Mouse (Mus musculus) liver, adult 2 months (tissue): ENCODE measurements at regions not wholly inside any gene's neighbourhood (a gene's known extent, or its start where the extent isn't known, plus 50 kb on each side); places are given as distances from the start of the nearest gene placed in this dataset.
"Not testable (repeated sequence)": the region's sequence is repeated elsewhere in the genome, so short reads cannot be mapped to it uniquely, and the experiment has no call there.

Experiments used
- DNase-seq: peaks from one replicate; pipeline ENCODE4 v3.0.0-alpha.2; 2011; ENCODE audit warnings: low read depth, low spot score; ENCODE audit errors: extremely low read depth
- H3K27ac ChIP-seq: fragments of 200-500 bp; replicated peaks from 2 replicates; pipeline ENCODE4 v1.5.1; 2012; ENCODE audit warnings: low read depth, mild to moderate bottlenecking, control low read depth, inconsistent platforms, low read length; ENCODE audit not compliant: insufficient read depth
- H3K27me3 ChIP-seq: fragments of 200-500 bp; 2 replicates; pipeline ENCODE4 v1.6.1; 2012; ENCODE audit warnings: mild to moderate bottlenecking, moderate library complexity, low read length, inconsistent platforms; ENCODE audit not compliant: control insufficient read depth, insufficient read depth
- H3K36me3 ChIP-seq: fragments of 200-500 bp; 2 replicates; pipeline ENCODE4 v1.6.1; 2012; ENCODE audit warnings: low read length, inconsistent platforms; ENCODE audit not compliant: control insufficient read depth, insufficient read depth
- H3K4me1 ChIP-seq: fragments of 200-500 bp; 2 replicates; pipeline ENCODE4 v1.6.1; 2011; ENCODE audit warnings: low read length; ENCODE audit not compliant: control insufficient read depth, insufficient read depth
- H3K4me3 ChIP-seq: fragments of 200-500 bp; 2 replicates; pipeline ENCODE4 v1.5.1; 2011; ENCODE audit warnings: low read depth, mild to moderate bottlenecking, control low read depth, low read length, moderate library complexity; ENCODE audit not compliant: insufficient read depth
- H3K79me2 ChIP-seq: fragments of 200-500 bp; 2 replicates; pipeline ENCODE4 v1.6.1; 2012; ENCODE audit warnings: inconsistent platforms, mild to moderate bottlenecking, low read length, moderate library complexity; ENCODE audit not compliant: control insufficient read depth, insufficient read depth
- H3K9ac ChIP-seq: fragments of 200-500 bp; 2 replicates; pipeline ENCODE4 v1.6.1; 2012; ENCODE audit warnings: low read depth, mild to moderate bottlenecking, control low read depth, inconsistent platforms, low read length
- CTCF ChIP-seq: fragments of 200-500 bp; IDR thresholded peaks from 2 replicates; pipeline ENCODE4 v1.5.1; 2011; ENCODE audit warnings: low read depth, low read length, control low read depth
- POLR2A ChIP-seq: fragments of 200-500 bp; IDR thresholded peaks from 2 replicates; pipeline ENCODE4 v1.6.1; 2011; ENCODE audit warnings: low read length, control low read depth; ENCODE audit not compliant: insufficient read depth; ENCODE audit errors: extremely low read depth
- WGBS: fragments of 180-500 bp; shearing (Covaris S2); methylation state at CpG from one replicate; pipeline ENCODE4 v1.1.7; 2018; 5-methylcytosine and 5-hydroxymethylcytosine counted together

- Histone ChIP-seq H3K27ac (no peak overlapping the region), H3K9ac (no peak overlapping the region), H3K4me1 (no peaks in the 10 kb centered on the region), H3K36me3 (no peaks in the 10 kb centered on the region), H3K27me3 (no peaks in the 10 kb centered on the region), H3K4me3 (no peak overlapping the region), H3K79me2 (no peaks in the 10 kb centered on the region)
- no peak for DNase-seq
- WGBS: 87% methylated on average over 8 of the region's 8 CpGs
- TF ChIP-seq CTCF: no peak
- TF ChIP-seq POLR2A: no peak
These were observed 107.0 kb upstream of the Slc1a3 start for GRCm38 (mm10) chr15:8817542-8817941.

DNA sequence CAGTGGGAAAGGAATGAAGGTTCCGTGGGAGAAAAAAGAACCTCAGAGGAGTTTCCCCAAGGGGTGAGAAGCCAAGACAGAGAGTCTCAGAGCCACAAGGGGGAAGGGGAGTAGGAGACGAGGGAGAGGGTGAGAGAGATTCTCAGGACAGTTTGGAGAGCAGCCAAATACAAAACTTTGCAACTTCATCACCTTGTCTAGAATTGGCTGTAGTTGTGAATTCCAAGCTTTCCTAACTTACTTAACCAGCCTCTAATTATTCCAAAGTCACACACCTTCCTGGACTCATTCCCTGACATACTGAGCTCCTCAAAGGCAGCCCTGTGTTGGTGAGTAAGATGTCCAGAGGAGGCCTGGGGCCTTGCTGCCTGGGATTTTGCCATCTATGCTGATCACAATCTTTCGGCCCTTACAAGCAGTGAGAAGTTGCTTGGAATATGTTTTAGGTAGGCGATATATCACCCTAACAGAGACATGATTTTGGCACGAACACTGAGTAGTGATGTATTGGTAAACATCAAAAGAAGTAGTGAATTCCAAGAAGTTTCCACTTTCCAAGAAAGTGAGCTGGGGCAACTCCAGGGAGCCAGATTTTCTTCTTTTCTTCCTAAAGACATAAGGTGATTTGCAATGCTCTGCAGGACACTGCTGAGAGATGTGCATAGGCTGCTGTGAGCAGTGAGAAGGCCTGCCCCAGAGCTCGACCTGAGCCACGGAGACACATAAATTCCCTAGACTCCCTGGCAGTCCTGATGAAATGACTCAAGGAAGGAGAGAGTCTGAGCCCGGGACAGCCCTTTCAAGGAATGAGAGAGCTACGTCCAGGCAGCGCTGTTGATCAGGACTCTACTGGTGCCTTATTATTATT lies 106.2 kb upstream of the Slc1a3 start:
- H3K9ac ChIP-seq: no peak overlapping the region
- TF ChIP-seq POLR2A: no peak
- TF ChIP-seq CTCF: no peak

DNA sequence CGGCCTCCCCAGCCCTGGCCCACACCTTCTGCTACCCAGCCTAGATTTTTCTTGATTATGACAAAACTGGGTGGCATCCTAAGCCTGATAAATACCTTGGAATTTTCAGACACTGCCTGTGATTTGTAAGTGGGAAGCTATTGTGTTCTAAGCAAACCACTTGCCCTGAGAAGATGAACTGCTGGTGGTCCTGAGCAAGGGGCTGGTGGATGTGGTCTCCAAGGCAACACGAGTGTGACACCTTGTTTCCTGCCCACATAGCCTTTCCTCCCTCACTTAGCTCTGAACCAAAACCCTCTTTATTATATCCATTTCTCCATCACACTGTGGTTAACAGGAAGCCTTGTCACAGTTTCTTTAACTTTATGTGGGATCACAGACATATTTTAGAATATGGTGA lies 105.4 kb upstream of the Slc1a3 start:
- H3K9ac ChIP-seq: no peak overlapping the region
- 49% methylated on average over 2 of the region's 2 CpGs for WGBS
- no peak for TF ChIP-seq POLR2A
- TF ChIP-seq CTCF: no peak

More for the DNA sequence above, 106.2 kb upstream of the Slc1a3 start:
- H3K36me3 ChIP-seq: no peaks in the 10 kb centered on the region
- no peaks in the 10 kb centered on the region for H3K27me3 ChIP-seq
- no peak for DNase-seq
- no peak overlapping the region for H3K27ac ChIP-seq
- H3K4me1 ChIP-seq: no peaks in the 10 kb centered on the region
- no peaks in the 10 kb centered on the region for H3K79me2 ChIP-seq
- no peak overlapping the region for H3K4me3 ChIP-seq
- WGBS: 83% methylated on average over 10 of the region's 10 CpGs

DNA sequence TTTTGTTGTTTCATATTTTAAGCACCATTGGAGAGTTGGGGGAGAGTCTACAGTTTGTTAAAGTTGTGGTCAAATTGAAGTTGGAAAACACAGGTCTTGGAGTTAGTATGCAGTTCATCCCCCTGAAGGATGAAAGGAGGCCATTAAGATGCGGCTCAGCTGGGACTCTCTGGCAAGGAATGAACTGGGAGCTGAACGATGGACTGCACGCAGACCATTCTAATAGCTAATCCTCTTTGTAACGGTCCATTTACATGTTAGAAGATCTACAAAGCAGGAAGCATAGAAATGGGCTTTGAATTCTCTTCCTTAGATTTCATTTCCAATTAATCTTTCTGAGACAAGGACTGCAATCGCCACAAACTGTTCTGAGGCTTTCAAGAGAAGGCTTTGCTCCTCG lies 104.7 kb upstream of the Slc1a3 start:
- TF ChIP-seq CTCF (no peak), POLR2A (no peak)
- Histone ChIP-seq H3K27ac (no peak overlapping the region), H3K9ac (no peak overlapping the region), H3K36me3 (no peaks in the 10 kb centered on the region), H3K4me1 (no peaks in the 10 kb centered on the region), H3K79me2 (no peaks in the 10 kb centered on the region), H3K4me3 (no peak overlapping the region), H3K27me3 (no peaks in the 10 kb centered on the region)
- WGBS: 87% methylated on average over 6 of the region's 6 CpGs
- no peak for DNase-seq

More for the DNA sequence above, 105.4 kb upstream of the Slc1a3 start:
- DNase-seq: no peak
- no peaks in the 10 kb centered on the region for H3K79me2 ChIP-seq
- H3K27me3 ChIP-seq: no peaks in the 10 kb centered on the region
- no peaks in the 10 kb centered on the region for H3K36me3 ChIP-seq
- no peaks in the 10 kb centered on the region for H3K4me1 ChIP-seq
- H3K27ac ChIP-seq: no peak overlapping the region
- no peak overlapping the region for H3K4me3 ChIP-seq

GRCm38 (mm10) chr15:8806354-8806753 lies 95.8 kb upstream of the Slc1a3 start:
- 63% methylated on average over 8 of the region's 8 CpGs for WGBS
- no peaks in the 10 kb centered on the region for H3K79me2 ChIP-seq
- H3K9ac ChIP-seq: no peak overlapping the region
- H3K4me3 ChIP-seq: no peak overlapping the region
- DNase-seq: no peak
- H3K27ac ChIP-seq: no peak overlapping the region
- no peak for TF ChIP-seq CTCF
- TF ChIP-seq POLR2A: no peak
- no peaks in the 10 kb centered on the region for H3K4me1 ChIP-seq
- no peaks in the 10 kb centered on the region for H3K27me3 ChIP-seq
- H3K36me3 ChIP-seq: no peaks in the 10 kb centered on the region

GRCm38 (mm10) chr15:8805565-8805964 lies 95.0 kb upstream of the Slc1a3 start:
- H3K27me3 ChIP-seq, H3K79me2 ChIP-seq, H3K27ac ChIP-seq, H3K4me1 ChIP-seq, H3K4me3 ChIP-seq, H3K9ac ChIP-seq, DNase-seq, H3K36me3 ChIP-seq: not testable (repeated sequence)
- 95% methylated on average over 5 of the region's 5 CpGs for WGBS
